Mouse (Mus musculus) frontal cortex, postnatal 14 days (tissue): ENCODE results near the gene Pde4a.
A peak's percentile ranks its signal among the peaks of the same experiment; 100 is the strongest.

Experiments
- DNase-seq, 2 experiments: peaks; one replicate each; pipeline ENCODE4 v3.0.0; 2022; ENCODE audit warnings: low spot score in 2 of 2

Pde4a gene

GRCm38 (mm10) chr9:21149077-21149653 lies 16.3 kb upstream of the Pde4a start:
- DNase-seq: no peak

GRCm38 (mm10) chr9:21149654-21150419 lies 15.7 kb upstream of the Pde4a start, which contains the start of gene Cdc37:
Gene Cdc37 (minus strand): TSS chr9:21149982.
- peak; percentile 87 to 90 for DNase-seq

GRCm38 (mm10) chr9:21152715-21153114 lies 12.8 kb upstream of the Pde4a start:
- peak in 1 of 2 experiments; percentile 71 for DNase-seq

- DNase-seq: no peak
These were observed 12.2 kb upstream of the Pde4a start for GRCm38 (mm10) chr9:21153331-21153730.

GRCm38 (mm10) chr9:21153833-21154232 lies 11.7 kb upstream of the Pde4a start:
- DNase-seq: peak in 1 of 2 experiments; percentile 27

GRCm38 (mm10) chr9:21154787-21155186 lies 10.7 kb upstream of the Pde4a start:
- no peak for DNase-seq

GRCm38 (mm10) chr9:21161209-21161909 lies 4.2 kb upstream of the Pde4a start:
- peak; percentile 89 to 94 for DNase-seq

- peak in 1 of 2 experiments; percentile 34 for DNase-seq
These were observed 2.1 kb upstream of the Pde4a start for GRCm38 (mm10) chr9:21163086-21164050.

GRCm38 (mm10) chr9:21164072-21164471 lies 1.4 kb upstream of the Pde4a start:
- DNase-seq: peak in 1 of 2 experiments; percentile 64

GRCm38 (mm10) chr9:21165952-21166451 lies 488 bp downstream of the Pde4a start:
- DNase-seq: peak in 1 of 2 experiments; percentile 36

- DNase-seq: no peak
These were observed 1.0 kb downstream of the Pde4a start for GRCm38 (mm10) chr9:21166516-21166915.

GRCm38 (mm10) chr9:21167140-21168097 lies 1.9 kb downstream of the Pde4a start:
- DNase-seq: no peak

- peak in 1 of 2 experiments; percentile 44 for DNase-seq
These were observed 2.9 kb downstream of the Pde4a start for GRCm38 (mm10) chr9:21168161-21169123.

- no peak for DNase-seq
These were observed 3.6 kb downstream of the Pde4a start for GRCm38 (mm10) chr9:21169157-21169556.

- no peak for DNase-seq
These were observed 6.8 kb downstream of the Pde4a start for GRCm38 (mm10) chr9:21172364-21172763.

GRCm38 (mm10) chr9:21180402-21180801 lies 14.9 kb downstream of the Pde4a start:
- DNase-seq: no peak

GRCm38 (mm10) chr9:21180841-21181240 lies 15.3 kb downstream of the Pde4a start:
- no peak for DNase-seq

- no peak for DNase-seq
These were observed 16.1 kb downstream of the Pde4a start for GRCm38 (mm10) chr9:21181421-21182220.
